Mouse (Mus musculus) kidney, embryonic 14.5 days (tissue): ENCODE data around the gene Fam71a. TPM values are rescaled to one million over a fixed set of nuclear protein-coding genes. Genes with fewer than 3 reads are reported as not detected.

Experiments
- ATAC-seq: fragments of 200-750 bp; cut with Nextera tagmentation; 2 replicates; pipeline ENCODE4 v1.8.0; 2017; ENCODE audit warnings: moderate number of reproducible peaks, mild to moderate bottlenecking, moderate TSS enrichment, moderate library complexity; ENCODE audit not compliant: low FRiP score, low TSS enrichment
- H3K27ac ChIP-seq: fragments of 300-500 bp; sonication (generic); 2 replicates; pipeline ENCODE4 v1.5.1; 2014; ENCODE audit warnings: low read depth, mild to moderate bottlenecking, low read length, moderate library complexity, mixed read lengths
- H3K27me3 ChIP-seq: fragments of 300-500 bp; sonication (generic); 2 replicates; pipeline ENCODE4 v1.6.1; 2014; ENCODE audit warnings: mild to moderate bottlenecking, low read length; ENCODE audit not compliant: control insufficient read depth, insufficient read depth
- H3K36me3 ChIP-seq: fragments of 300-500 bp; sonication (generic); 2 replicates; pipeline ENCODE4 v1.6.1; 2014; ENCODE audit warnings: low read length, mixed read lengths; ENCODE audit not compliant: control insufficient read depth, insufficient read depth
- H3K4me1 ChIP-seq: fragments of 300-500 bp; sonication (generic); 2 replicates; pipeline ENCODE4 v1.6.1; 2014; ENCODE audit warnings: low read length, mixed read lengths; ENCODE audit not compliant: control insufficient read depth, insufficient read depth
- H3K4me2 ChIP-seq: fragments of 300-500 bp; sonication (generic); replicated peaks from 2 replicates; pipeline ENCODE4 v1.6.1; 2014; ENCODE audit warnings: low read depth, mild to moderate bottlenecking, low read length
- H3K4me3 ChIP-seq: fragments of 300-500 bp; sonication (generic); 2 replicates; pipeline ENCODE4 v1.5.1; 2014; ENCODE audit warnings: mild to moderate bottlenecking, low read length
- H3K9ac ChIP-seq: fragments of 300-500 bp; sonication (generic); 2 replicates; pipeline ENCODE4 v1.6.1; 2014; ENCODE audit warnings: low read depth, mild to moderate bottlenecking, low read length, moderate library complexity
- H3K9me3 ChIP-seq: fragments of 300-500 bp; sonication (generic); 2 replicates; pipeline ENCODE4 v1.6.1; 2016; ENCODE audit warnings: low read length; ENCODE audit not compliant: control insufficient read depth
- WGBS: fragments of 180-500 bp; shearing (Covaris S2); extraction: QIAGEN DNeasy Blood & Tissue Kit; methylation state at CpG from one replicate; pipeline ENCODE4 v1.1.7; 2014; 5-methylcytosine and 5-hydroxymethylcytosine counted together
- polyA plus RNA-seq: library from polyadenylated mRNA; unstranded; fragments of >200 nt; fragmentation: Nextera tagmentation; extraction: Ambion mirVana; gene quantifications from 2 replicates; pipeline ENCODE4 v1.2.1, GENCODE M21; 2014

Fam71a gene
- polyA plus RNA-seq, 1 experiment from 2014 or later, result not detected

GRCm38 (mm10) chr1:191183163-191184065, 18.8 kb upstream of the Fam71a start:
- Histone ChIP-seq H3K27ac (peak overlapping the region; percentile 62; the same call in 1 of the 2 replicates), H3K4me1 (peaks cover 47% of the 10 kb centered on the region), H3K9ac (peak overlapping the region; percentile 65), H3K36me3 (no peaks in the 10 kb centered on the region), H3K4me3 (peak overlapping the region; percentile 60), H3K27me3 (peaks cover 48% of the 10 kb centered on the region), H3K4me2 (peak overlapping the region; percentile 96), H3K9me3 (no peaks in the 10 kb centered on the region)
- under 1% methylated on average over 67 of the region's 67 CpGs for WGBS
- ATAC-seq, result peak; percentile 80

- Histone ChIP-seq H3K36me3 (no peaks in the 10 kb centered on the region), H3K9ac (peak overlapping the region; percentile 65), H3K27ac (peak overlapping the region; percentile 62; the same call in 1 of the 2 replicates), H3K9me3 (no peaks in the 10 kb centered on the region), H3K4me3 (peak overlapping the region; percentile 60), H3K27me3 (peaks cover 48% of the 10 kb centered on the region), H3K4me1 (peaks cover 49% of the 10 kb centered on the region), H3K4me2 (peak overlapping the region; percentile 96)
- WGBS, result under 1% methylated on average over 61 of the region's 61 CpGs
- peak; percentile 40; the same call in 1 of the 2 replicates for ATAC-seq
Measured at GRCm38 (mm10) chr1:191182431-191183162, 18.0 kb upstream of the Fam71a start.

GRCm38 (mm10) chr1:191181469-191182259, 17.0 kb upstream of the Fam71a start:
- 51% methylated on average over 12 of the region's 12 CpGs for WGBS
- H3K4me1 ChIP-seq, result peaks cover 49% of the 10 kb centered on the region

GRCm38 (mm10) chr1:191180397-191180796, 15.8 kb upstream of the Fam71a start:
- no peak overlapping the region for H3K9ac ChIP-seq
- no peaks in the 10 kb centered on the region for H3K36me3 ChIP-seq
- 0 out of 2 replicates have a peak overlapping the region, but pooled peaks have one; percentile 17 for H3K4me2 ChIP-seq
- peaks cover 40% of the 10 kb centered on the region for H3K4me1 ChIP-seq
- H3K27me3 ChIP-seq, result peaks cover 26% of the 10 kb centered on the region
- no peak overlapping the region for H3K27ac ChIP-seq
- no peak for ATAC-seq
- no peak overlapping the region for H3K4me3 ChIP-seq
- WGBS, result 43% methylated on average over 4 of the region's 4 CpGs
- H3K9me3 ChIP-seq, result no peaks in the 10 kb centered on the region

More at GRCm38 (mm10) chr1:191181469-191182259, 17.0 kb upstream of the Fam71a start:
- no peak for ATAC-seq
- peak overlapping the region; percentile 96 for H3K4me2 ChIP-seq
- no peaks in the 10 kb centered on the region for H3K9me3 ChIP-seq
- H3K36me3 ChIP-seq, result no peaks in the 10 kb centered on the region
- H3K27ac ChIP-seq, result no peak overlapping the region
- no peak overlapping the region for H3K9ac ChIP-seq
- peak overlapping the region; percentile 60 for H3K4me3 ChIP-seq
- H3K27me3 ChIP-seq, result peaks cover 39% of the 10 kb centered on the region

- H3K36me3 ChIP-seq, result no peaks in the 10 kb centered on the region
- no peaks in the 10 kb centered on the region for H3K9me3 ChIP-seq
- no peak overlapping the region for H3K9ac ChIP-seq
- no peak for ATAC-seq
- WGBS, result 47% methylated on average over 2 of the region's 2 CpGs
- H3K27ac ChIP-seq, result no peak overlapping the region
- H3K27me3 ChIP-seq, result peaks cover 21% of the 10 kb centered on the region
- H3K4me3 ChIP-seq, result no peak overlapping the region
- H3K4me2 ChIP-seq, result peak overlapping the region; percentile 17; the same call in 1 of the 2 replicates
- H3K4me1 ChIP-seq, result peaks cover 35% of the 10 kb centered on the region
Measured at GRCm38 (mm10) chr1:191179846-191180245, 15.2 kb upstream of the Fam71a start.

GRCm38 (mm10) chr1:191178511-191179188, 14.0 kb upstream of the Fam71a start:
- no peak for ATAC-seq
- Histone ChIP-seq H3K9me3 (no peaks in the 10 kb centered on the region), H3K4me2 (no peak overlapping the region), H3K4me3 (no peak overlapping the region), H3K27ac (no peak overlapping the region), H3K9ac (no peak overlapping the region), H3K36me3 (no peaks in the 10 kb centered on the region), H3K4me1 (peaks cover 28% of the 10 kb centered on the region), H3K27me3 (peaks cover 10% of the 10 kb centered on the region; the same call in 1 of the 2 replicates)
- WGBS, result 30% methylated on average over 15 of the region's 15 CpGs

GRCm38 (mm10) chr1:191176887-191177286, 12.3 kb upstream of the Fam71a start:
- Histone ChIP-seq H3K27ac (no peak overlapping the region), H3K4me2 (no peak overlapping the region), H3K36me3 (no peaks in the 10 kb centered on the region), H3K4me3 (no peak overlapping the region), H3K9me3 (no peaks in the 10 kb centered on the region), H3K9ac (no peak overlapping the region), H3K27me3 (0 out of 2 replicates have a peak, but pooled peaks cover 9% of the 10 kb centered on the region), H3K4me1 (peaks cover 27% of the 10 kb centered on the region)
- no peak for ATAC-seq
- WGBS, result 77% methylated on average over 7 of the region's 7 CpGs

- Histone ChIP-seq H3K9me3 (no peaks in the 10 kb centered on the region), H3K27me3 (no peaks in the 10 kb centered on the region), H3K9ac (0 out of 2 replicates have a peak overlapping the region, but pooled peaks have one; percentile 7), H3K27ac (no peak overlapping the region), H3K4me2 (no peak overlapping the region), H3K4me1 (no peaks in the 10 kb centered on the region), H3K4me3 (no peak overlapping the region), H3K36me3 (no peaks in the 10 kb centered on the region)
- no peak for ATAC-seq
- WGBS, result 14% methylated on average over 6 of the region's 6 CpGs
Measured at GRCm38 (mm10) chr1:191172487-191172886, 7.9 kb upstream of the Fam71a start.
